Mouse (Mus musculus) heart, adult 2 months (tissue): ENCODE measurements around the gene Bcl2l13. TPM values are rescaled to one million over a fixed set of nuclear protein-coding genes. Genes with fewer than 3 reads are reported as not detected.
A peak's percentile ranks its signal among the peaks of the same experiment; 100 is the strongest.

Source experiments
- DNase-seq, 2 experiments: peaks; one replicate each; pipeline ENCODE4 v3.0.0; 2021
- H3K27ac ChIP-seq: fragments of 200-600 bp; 2 replicates; pipeline ENCODE4 v1.8.1; 2022
- H3K27me3 ChIP-seq: fragments of 200-500 bp; 2 replicates; pipeline ENCODE4 v1.6.1; 2012; ENCODE audit warnings: mild to moderate bottlenecking, low read length, inconsistent platforms, mixed read lengths; ENCODE audit not compliant: control insufficient read depth, insufficient read depth
- H3K36me3 ChIP-seq: fragments of 200-500 bp; 2 replicates; pipeline ENCODE4 v1.6.1; 2012; ENCODE audit warnings: low read length, inconsistent platforms; ENCODE audit not compliant: control insufficient read depth, insufficient read depth
- H3K4me1 ChIP-seq: fragments of 200-500 bp; 2 replicates; pipeline ENCODE4 v1.6.1; 2011; ENCODE audit warnings: low read length; ENCODE audit not compliant: control insufficient read depth, insufficient read depth
- H3K4me3 ChIP-seq: fragments of 200-600 bp; 2 replicates; pipeline ENCODE4 v1.8.1; 2022
- H3K79me2 ChIP-seq: fragments of 200-500 bp; replicated peaks from 2 replicates; pipeline ENCODE4 v1.6.1; 2012; ENCODE audit warnings: mild to moderate bottlenecking, inconsistent platforms, low read length, moderate library complexity, mixed read lengths; ENCODE audit not compliant: control insufficient read depth, insufficient read depth
- H3K9ac ChIP-seq: fragments of 200-500 bp; 2 replicates; pipeline ENCODE4 v1.6.1; 2012; ENCODE audit warnings: low read depth, mild to moderate bottlenecking, control low read depth, inconsistent platforms, low read length, mixed read lengths
- CTCF ChIP-seq: fragments of 200-600 bp; IDR thresholded peaks from 2 replicates; pipeline ENCODE4 v1.8.1; 2022; ENCODE audit warnings: antibody characterized with exemption, mild to moderate bottlenecking, moderate library complexity
- EP300 ChIP-seq: fragments of 200-500 bp; IDR thresholded peaks from 2 replicates; pipeline ENCODE4 v1.6.1; 2011; ENCODE audit warnings: low read depth, low read length, control low read depth; ENCODE audit not compliant: insufficient read depth
- POLR2A ChIP-seq: fragments of 200-500 bp; IDR thresholded peaks from 2 replicates; pipeline ENCODE4 v1.6.1; 2011; ENCODE audit warnings: mild to moderate bottlenecking, low read depth, low read length, control low read depth; ENCODE audit not compliant: insufficient read depth
- WGBS: fragments of 180-500 bp; shearing (Covaris S2); methylation state at CpG from one replicate; pipeline ENCODE4 v1.1.7; 2018; 5-methylcytosine and 5-hydroxymethylcytosine counted together
- intact Hi-C: fragments of 180-260 bp; cut with DNase I; formaldehyde crosslinking; loops from one replicate; pipeline ENCODE4 v1.15.1; 2025
- polyA plus RNA-seq: library from polyadenylated mRNA; depleted of rRNA; stranded (reverse); fragments of >200 nt; gene quantifications from 2 replicates; pipeline ENCODE4 v1.2.3, GENCODE M21; 2012
- total RNA-seq, 2 experiments: library from RNA; stranded (reverse); gene quantifications; 2 replicates each; pipeline ENCODE4 v1.2.3; 2021

The Bcl2l13 gene
- total and polyA plus RNA-seq, 3 experiments: 36.2 to 84.8 (median 72.5) TPM

GRCm38 (mm10) chr6:120822307-120822928 lies 13.6 kb upstream of the Bcl2l13 start, which contains the start of gene Atp6v1e1:
Gene Atp6v1e1 (minus strand): TSS chr6:120822793.
- Histone ChIP-seq H3K9ac (peak within 1 kb of the TSS; percentile 82), H3K27me3 (no peaks in the 10 kb centered on the region), H3K36me3 (no peaks in the 10 kb centered on the region; the same call in 1 of the 2 replicates), H3K27ac (peak within 1 kb of the TSS; percentile 94), H3K4me3 (peak within 1 kb of the TSS; percentile 99), H3K4me1 (peaks cover 3% of the 10 kb centered on the region), H3K79me2 (peaks cover 1% of the 10 kb centered on the region)
- intact Hi-C loops: loop anchor here (5.0 kb wide), 1 partner anchor 290 kb away; the partner anchor contains the start of gene Hdhd5
- DNase-seq: peak; percentile 92 to 95
- no peak for TF ChIP-seq EP300
- peak; percentile 92 for TF ChIP-seq POLR2A
- TF ChIP-seq CTCF: no peak
- under 1% methylated on average over 41 of the region's 41 CpGs for WGBS

DNA sequence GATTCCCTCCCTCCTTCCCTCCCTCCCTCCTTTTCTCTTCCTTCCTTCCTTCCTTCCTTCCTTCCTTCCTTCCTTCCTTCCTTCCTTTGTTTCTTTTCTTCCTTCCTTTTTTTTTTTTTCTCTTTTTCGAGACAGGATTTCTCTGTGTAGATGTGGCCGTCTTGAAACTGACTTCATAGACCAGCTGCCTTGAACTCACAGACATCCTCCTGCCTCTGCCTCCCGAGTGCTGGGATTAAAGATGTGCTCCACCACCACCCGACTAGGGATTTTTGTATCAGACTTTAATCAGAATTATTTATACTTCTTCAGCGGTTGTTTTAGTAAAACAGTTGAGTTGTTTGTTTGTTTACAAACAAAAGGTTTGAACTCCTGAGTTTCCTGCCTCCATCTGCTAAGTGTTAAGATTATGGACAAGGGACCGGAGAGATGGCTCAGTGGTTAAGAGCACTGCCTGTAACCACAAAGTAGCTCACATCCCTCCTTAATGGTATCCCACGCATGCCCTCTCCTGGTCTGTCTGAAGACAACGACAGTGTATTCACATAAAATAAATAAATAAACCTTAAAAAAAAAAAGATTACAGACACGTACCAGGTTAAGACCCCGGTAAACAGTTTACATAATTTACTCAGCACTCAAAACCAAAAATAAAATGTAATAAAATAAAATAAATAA lies 12.9 kb upstream of the Bcl2l13 start:
- peak overlapping the region; percentile 94 for H3K27ac ChIP-seq
- H3K27me3 ChIP-seq: no peaks in the 10 kb centered on the region
- TF ChIP-seq EP300 (no peak), POLR2A (no peak), CTCF (peak; percentile 45)
- DNase-seq: no peak
- H3K36me3 ChIP-seq: no peaks in the 10 kb centered on the region; the same call in 1 of the 2 replicates
- H3K9ac ChIP-seq: no peak overlapping the region
- no peak overlapping the region; the same call in 1 of the 2 replicates for H3K4me3 ChIP-seq
- peaks cover 3% of the 10 kb centered on the region for H3K4me1 ChIP-seq
- intact Hi-C loops: loop anchor here (5.0 kb wide), 1 partner anchor 291 kb away; the partner anchor contains the start of gene Hdhd5
- 58% methylated on average over 10 of the region's 10 CpGs for WGBS
- H3K79me2 ChIP-seq: peaks cover 1% of the 10 kb centered on the region

- no peak for TF ChIP-seq EP300
- TF ChIP-seq CTCF: no peak
- TF ChIP-seq POLR2A: no peak
- H3K4me3 ChIP-seq: no peak overlapping the region
- no peak overlapping the region for H3K27ac ChIP-seq
- no peak overlapping the region for H3K9ac ChIP-seq
- H3K27me3 ChIP-seq: no peaks in the 10 kb centered on the region
- H3K4me1 ChIP-seq: no peaks in the 10 kb centered on the region
- WGBS: 36% methylated on average over 1 of the region's 1 CpGs
- H3K79me2 ChIP-seq: no peaks in the 10 kb centered on the region
- intact Hi-C loops: no loop called here
- H3K36me3 ChIP-seq: no peaks in the 10 kb centered on the region
- DNase-seq: no peak
Measured at GRCm38 (mm10) chr6:120830056-120830455, 6.0 kb upstream of the Bcl2l13 start.

DNA sequence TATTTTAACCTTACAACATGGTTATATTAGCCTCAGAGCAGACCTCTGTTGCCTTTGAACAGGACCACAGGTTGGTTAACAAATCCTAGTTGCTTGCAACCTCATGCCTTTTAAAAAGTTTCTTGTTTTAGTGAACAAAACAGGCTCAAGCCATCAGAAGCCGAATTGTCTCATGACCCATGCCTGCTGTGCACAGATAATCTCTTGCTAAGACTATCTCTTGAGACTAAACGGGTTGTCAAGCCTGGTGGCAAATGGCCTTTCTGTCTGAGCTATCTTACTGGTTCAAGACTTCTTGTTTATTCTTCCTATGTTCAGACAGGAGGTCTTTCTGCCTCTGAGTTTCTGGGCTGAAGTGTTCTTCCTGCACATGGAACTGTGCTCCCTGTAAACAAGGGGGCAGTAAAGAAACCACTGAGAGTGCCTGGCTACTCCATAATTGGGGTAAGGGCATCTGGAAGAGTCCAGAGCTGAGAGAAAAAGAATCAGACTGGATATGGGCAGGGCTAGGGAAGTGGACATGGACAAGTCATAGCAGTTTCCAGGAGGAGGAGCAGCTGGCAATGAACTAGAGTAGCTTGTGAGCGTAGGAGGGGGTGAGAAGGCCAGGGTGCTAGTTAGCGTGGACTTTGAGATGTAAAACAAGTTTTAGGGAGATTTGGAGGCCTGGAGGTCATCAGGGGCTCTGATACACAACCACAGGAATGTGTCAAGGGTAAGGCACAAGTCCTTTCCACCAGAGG lies 5.0 kb upstream of the Bcl2l13 start:
- intact Hi-C loops: no loop called here

GRCm38 (mm10) chr6:120832097-120832496 lies 3.9 kb upstream of the Bcl2l13 start:
- no peak for DNase-seq
- H3K27ac ChIP-seq: no peak overlapping the region
- TF ChIP-seq EP300 (no peak), POLR2A (no peak), CTCF (no peak)
- H3K79me2 ChIP-seq: no peaks in the 10 kb centered on the region
- no peak overlapping the region for H3K4me3 ChIP-seq
- no peak overlapping the region for H3K9ac ChIP-seq
- intact Hi-C loops: no loop called here
- H3K4me1 ChIP-seq: no peaks in the 10 kb centered on the region
- 44% methylated on average over 4 of the region's 4 CpGs for WGBS
- no peaks in the 10 kb centered on the region; the same call in 1 of the 2 replicates for H3K36me3 ChIP-seq
- no peaks in the 10 kb centered on the region for H3K27me3 ChIP-seq

More for the DNA sequence above, 5.0 kb upstream of the Bcl2l13 start:
- Histone ChIP-seq H3K4me3 (no peak overlapping the region), H3K79me2 (no peaks in the 10 kb centered on the region), H3K4me1 (no peaks in the 10 kb centered on the region), H3K27ac (no peak overlapping the region), H3K36me3 (no peaks in the 10 kb centered on the region), H3K27me3 (no peaks in the 10 kb centered on the region), H3K9ac (no peak overlapping the region)
- no peak for TF ChIP-seq EP300
- TF ChIP-seq POLR2A: no peak
- TF ChIP-seq CTCF: no peak
- WGBS: 64% methylated on average over 4 of the region's 4 CpGs
- DNase-seq: no peak
